Mouse (Mus musculus): ENCODE measurements around the gene Lmnb2.

The Lmnb2 gene

DNA sequence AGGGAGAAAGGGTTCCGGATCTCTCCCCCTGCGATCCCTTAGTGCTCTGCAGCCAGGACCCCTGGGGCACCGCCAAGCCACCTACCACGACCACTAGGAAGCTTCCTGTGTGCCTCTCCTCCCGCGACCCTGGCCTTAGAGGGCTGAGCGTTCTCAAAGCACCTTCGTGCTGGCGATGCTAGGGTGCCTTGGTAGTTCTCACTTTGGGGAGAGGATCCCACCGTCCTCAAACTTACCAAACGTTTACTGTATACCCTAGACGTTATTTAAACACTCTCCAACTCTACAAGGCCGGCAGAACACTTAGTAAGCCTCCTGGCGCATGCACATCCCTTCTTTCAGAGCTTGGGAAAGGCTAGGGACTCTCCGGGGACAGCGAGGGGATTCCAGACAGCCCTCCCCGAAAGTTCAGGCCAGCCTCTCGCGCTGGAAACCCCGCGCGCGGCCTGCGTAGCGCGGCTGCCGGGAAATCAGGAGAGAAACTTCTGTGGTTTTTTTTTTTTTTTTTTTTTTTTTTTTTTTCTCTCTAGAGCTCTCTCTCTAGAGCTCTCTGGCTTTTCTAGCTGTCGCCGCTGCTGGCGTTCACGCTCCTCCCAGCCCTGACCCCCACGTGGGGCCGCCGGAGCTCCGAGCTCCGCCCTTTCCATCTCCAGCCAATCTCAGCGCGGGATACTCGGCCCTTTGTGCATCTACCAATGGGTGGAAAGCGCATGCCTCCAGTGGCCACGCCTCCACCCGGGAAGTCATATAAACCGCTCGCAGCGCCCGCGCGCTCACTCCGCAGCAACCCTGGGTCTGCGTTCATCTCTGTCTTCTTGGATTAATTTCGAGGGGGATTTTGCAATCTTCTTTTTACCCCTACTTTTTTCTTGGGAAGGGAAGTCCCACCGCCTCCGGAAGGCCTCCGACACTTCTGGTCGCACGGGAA lies 11.5 kb upstream of the Lmnb2 start, which contains the start of gene Gadd45b:
TSS of gene Gadd45b (plus strand) at position 775 of the 928 bp plus-strand sequence.
- peak; percentile 98 to 100 for DNase-seq

DNA sequence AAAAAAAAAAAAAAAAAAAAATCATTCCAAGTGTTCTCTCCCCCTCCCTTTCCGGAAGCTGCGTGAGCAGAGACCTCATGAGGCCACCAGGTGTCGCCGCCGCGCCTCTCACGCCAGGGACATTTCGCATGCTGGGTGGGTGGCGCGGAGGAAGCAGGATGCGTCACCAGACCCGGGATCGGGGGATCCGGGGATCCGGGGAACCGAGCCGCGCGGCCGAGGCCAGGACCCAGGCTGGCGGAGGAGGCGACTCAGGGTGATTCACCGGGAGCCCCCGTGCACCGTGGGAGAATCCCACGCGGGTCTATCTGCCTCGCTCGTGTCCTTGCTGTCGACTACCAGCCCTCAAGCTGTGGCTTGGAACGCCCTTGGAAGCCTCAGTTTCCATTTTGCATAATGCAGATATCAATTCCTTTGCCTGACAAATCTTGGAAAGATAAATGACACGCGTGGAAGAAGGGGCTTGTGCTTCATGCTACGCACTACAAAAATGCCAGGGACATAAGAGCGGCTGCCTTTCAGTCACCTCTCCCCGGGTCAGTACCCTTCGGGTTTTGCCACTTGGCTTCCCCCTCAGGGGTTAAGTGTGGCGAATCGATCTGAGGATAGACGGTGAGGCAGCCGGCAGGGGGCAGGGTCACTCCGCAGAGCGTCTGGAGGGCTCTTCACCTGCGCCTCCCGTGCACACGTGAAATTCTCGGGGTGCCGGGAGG lies 10.7 kb upstream of the Lmnb2 start:
- DNase-seq: peak; percentile 93

DNA sequence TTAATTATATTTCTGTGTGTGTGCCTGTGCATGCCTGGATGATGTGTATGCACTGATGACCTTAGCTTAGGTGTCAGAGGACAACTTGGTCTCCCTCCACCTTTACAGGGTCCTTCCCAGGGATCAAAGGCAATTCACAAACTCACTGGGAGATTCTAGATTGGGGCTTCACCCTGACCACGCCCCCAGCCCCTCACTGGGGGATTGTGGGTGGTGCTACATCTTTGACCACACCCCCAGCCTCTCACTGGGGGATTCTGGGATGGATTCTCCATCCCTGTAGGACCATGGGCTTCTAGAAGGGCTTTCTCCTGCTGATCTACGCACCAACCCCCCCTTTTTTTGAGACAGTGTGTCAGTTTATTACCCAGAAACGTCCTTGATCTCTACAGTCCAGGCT lies 7.4 kb upstream of the Lmnb2 start:
- no peak for DNase-seq

GRCm38 (mm10) chr10:80921923-80922322 lies 3.9 kb upstream of the Lmnb2 start:
- peak; percentile 58 to 78 for DNase-seq

- peak; percentile 53 to 85 for DNase-seq
These were observed 688 bp downstream of the Lmnb2 start for GRCm38 (mm10) chr10:80917336-80917778.

GRCm38 (mm10) chr10:80915736-80916135 lies 2.3 kb downstream of the Lmnb2 start:
- DNase-seq: no peak

DNA sequence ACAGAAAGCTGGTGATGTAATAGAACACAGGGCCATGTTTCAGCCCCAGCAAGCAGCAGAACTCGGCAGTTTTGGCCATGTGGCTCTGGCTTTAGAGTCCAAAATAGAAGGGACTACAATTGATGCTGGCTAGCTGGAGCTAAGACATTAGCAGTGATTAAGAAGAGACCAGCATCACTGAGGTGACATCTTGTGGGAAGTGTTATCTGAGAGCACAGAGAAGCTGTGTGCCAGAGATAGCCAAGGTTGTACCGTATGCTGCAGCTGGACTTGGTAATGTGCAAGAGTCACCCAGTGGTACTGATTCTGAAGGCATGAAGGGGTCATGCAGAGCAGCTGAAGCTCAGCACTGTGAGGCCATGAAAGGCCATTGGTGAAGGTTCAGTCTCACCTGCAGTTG lies 2.8 kb downstream of the Lmnb2 start:
- no peak for DNase-seq

GRCm38 (mm10) chr10:80914253-80914656 lies 3.8 kb downstream of the Lmnb2 start:
- DNase-seq: peak in 1 of 2 experiments; percentile 66

GRCm38 (mm10) chr10:80913364-80914011 lies 4.6 kb downstream of the Lmnb2 start:
- no peak for DNase-seq

- no peak for DNase-seq
These were observed 6.2 kb downstream of the Lmnb2 start for GRCm38 (mm10) chr10:80911891-80912290.

- no peak for DNase-seq
These were observed 6.7 kb downstream of the Lmnb2 start for GRCm38 (mm10) chr10:80911354-80911753.

- DNase-seq: no peak
These were observed 8.5 kb downstream of the Lmnb2 start for GRCm38 (mm10) chr10:80909375-80910162.

DNA sequence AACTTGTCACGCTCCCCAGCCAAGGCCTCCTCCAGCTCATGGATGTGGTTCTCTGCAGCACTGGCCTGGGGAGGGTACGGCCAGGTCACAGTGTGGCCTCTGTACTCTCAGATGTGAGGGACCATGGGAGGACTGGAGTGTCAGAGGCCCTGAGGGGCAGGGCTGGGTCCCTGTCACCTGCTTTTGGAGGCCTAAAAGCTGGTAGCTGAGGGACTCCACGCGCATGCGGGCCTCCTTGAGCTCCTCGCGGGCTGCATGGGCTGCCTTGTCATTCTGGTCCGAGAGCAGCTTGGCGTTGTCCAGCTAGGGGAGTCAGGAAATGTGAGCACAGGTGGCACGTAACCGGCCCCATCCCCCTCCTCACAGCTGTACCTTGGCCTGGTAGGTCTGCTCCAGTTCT lies 13.3 kb downstream of the Lmnb2 start:
- no peak for DNase-seq

DNA sequence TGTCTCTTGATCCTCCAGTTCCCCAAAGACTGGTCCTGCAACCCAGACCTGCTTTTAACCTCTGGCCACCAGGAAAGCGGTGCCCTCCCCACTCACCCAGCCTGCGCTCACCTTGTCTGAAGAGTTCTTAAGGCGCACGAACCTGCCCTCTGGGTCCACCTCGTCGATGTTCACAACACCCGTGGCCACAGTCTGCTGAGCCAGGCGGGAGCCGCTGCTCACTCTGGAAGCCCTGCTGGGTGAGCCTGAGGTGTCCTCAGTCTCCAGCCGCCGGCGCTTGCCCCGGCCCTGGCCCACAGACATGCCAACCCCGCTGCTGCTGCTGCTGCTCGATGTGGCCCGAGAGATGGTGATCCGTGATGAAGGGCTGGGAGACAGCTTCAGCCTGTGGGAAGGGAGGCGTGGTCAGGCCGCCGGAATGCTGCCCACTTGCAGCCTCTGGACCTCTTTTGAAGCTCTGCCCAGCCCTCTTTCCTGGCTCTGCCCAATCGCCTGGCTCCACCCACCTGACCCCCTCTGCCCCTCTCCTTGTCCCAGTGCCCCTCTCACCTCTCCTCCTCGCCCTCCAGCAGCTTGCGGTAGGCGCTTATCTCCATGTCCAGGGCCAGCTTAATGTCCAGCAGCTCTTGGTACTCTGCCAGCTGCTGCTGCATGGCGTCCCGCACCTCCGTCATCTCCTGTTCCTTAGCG lies 13.9 kb downstream of the Lmnb2 start:
- peak in 1 of 2 experiments; percentile 50 for DNase-seq

DNA sequence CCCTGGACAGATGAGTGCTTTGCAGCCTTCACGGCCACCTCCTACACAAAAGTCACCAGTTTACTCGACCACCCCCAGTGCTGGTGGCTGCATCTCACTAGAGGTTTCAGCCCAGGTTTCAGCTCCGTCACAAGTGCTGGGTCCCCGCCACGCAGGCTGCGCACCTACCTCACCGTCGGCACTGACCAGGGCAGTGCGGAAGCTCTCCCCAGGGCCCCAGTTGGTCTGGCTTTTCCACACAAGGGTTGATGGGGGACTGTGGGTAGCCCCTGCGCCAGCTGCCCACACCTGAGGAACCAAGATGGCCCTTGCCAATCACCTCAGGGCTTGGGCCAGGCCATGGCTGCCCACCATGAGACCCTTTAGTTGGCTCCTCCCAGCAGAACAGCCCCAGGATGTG lies 14.8 kb downstream of the Lmnb2 start:
- no peak for DNase-seq

DNA sequence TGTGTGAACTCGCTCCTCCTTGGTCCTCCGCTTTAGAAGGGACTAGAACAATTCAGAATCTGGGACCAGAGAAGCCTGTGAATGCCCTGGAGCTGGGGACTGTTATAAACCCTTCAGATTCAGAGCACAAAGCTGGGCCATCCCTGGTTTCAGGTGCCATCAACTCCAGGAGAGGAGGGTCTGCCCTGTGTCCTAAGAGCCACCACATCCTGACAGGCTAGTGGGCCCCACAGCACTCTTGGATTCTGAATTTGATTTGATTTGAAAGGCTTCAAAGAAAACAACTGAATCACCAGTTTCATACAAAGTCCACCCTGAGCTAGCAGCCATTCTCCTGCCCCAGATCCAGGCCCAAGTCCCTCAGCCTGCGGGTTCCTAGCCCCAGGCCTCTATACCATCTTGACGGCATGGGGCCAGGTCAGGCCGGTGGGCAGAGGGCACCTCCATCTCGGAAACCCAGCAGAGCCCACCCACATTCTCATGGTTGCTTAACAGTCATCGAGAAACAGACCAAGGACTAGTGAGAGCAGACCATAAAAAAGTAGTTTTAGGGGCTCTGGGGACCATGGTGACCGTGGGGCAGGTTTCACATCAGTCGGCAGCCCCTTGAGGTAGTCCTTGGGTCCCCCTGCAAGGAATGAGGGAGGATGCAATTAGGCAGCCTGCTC lies 15.6 kb downstream of the Lmnb2 start:
- no peak for DNase-seq

GRCm38 (mm10) chr10:80901409-80902272 lies 16.4 kb downstream of the Lmnb2 start:
- DNase-seq: peak in 1 of 2 experiments; percentile 47

DNA sequence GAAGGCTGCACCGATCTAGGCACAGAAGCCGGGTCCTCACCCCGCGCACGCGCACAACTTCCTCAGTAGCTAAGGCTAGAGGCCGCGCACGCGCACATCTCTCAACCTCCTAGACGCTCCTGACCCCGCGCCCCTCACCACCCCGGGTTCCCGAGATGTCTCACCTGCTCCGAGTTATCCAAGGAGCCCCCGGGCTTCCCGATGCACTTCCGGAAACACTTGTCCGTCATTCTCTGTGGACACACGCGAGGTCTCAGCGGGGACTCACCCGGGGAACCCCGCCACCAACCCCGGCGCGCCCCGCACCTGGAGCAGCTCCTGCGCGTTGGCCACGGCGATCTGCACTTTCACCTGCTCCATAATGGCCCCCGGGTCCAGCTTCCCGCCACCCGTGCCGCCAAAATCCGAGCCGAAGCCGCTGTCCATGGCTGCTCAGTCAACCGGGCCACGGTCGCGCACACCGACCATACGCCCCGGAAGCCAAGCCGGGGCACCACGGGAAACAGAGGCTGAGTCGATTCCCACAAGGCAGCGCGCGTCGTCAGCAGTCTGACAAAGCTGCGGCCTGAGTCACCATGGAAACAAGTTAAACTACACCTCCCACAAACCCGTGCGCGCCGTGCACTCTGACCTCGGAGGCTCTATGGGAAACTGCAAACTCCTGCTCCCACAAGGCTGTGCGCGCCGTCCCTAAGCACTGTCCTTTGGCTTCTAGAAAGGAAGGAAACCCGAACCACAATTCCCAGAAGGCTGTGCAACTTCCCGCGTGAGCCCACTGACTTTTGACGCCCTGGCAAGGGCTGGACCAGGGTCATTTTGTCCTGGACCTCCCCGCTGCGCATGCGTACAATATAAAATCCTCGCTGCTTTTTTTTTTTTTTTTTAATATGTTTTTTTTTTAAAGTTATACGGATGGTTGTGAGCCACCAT lies 17.5 kb downstream of the Lmnb2 start, which contains the start of gene Timm13:
TSS of gene Timm13 (minus strand) at position 652 of the 930 bp plus-strand sequence.
- peak; percentile 98 to 100 for DNase-seq

All from kidney, postnatal 25 days (tissue).